Mouse (Mus musculus) gastrocnemius, adult 18-20 months (tissue): ENCODE measurements around the gene Apoc4. TPM values are rescaled to one million over a fixed set of nuclear protein-coding genes. Genes with fewer than 3 reads are reported as not detected.

ENCODE experiments used
- DNase-seq: peaks from one replicate; pipeline ENCODE4 v3.0.0; 2021; ENCODE audit warnings: low spot score
- total RNA-seq, 2 experiments: library from RNA; stranded (reverse); gene quantifications; 2 replicates each; pipeline ENCODE4 v1.2.3; 2021

Gene Apoc4
- total RNA-seq, 2 experiments from 2014 or later, result 0.95 TPM; not detected in 1

DNA sequence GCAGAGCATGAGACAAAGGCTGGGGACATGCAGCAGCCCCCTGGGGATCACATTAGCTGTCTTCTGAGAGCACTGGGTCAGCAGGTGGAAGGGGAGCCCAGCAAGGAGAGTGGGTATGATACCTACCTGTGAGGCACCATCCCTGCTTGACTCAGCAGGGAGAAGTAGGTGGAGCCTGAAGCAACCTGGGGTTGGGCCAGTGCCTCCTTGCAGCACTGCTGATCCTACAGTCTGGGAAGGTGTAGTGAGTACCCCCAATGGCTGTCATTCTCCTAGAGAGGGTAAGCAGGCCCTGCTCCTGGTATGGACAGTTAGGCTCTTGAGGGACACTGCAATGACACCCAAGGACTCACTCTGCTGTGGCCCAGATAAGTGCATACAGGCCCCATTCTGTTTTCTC is 49.0 kb downstream of the Apoc4 start:
- no peak for DNase-seq

DNA sequence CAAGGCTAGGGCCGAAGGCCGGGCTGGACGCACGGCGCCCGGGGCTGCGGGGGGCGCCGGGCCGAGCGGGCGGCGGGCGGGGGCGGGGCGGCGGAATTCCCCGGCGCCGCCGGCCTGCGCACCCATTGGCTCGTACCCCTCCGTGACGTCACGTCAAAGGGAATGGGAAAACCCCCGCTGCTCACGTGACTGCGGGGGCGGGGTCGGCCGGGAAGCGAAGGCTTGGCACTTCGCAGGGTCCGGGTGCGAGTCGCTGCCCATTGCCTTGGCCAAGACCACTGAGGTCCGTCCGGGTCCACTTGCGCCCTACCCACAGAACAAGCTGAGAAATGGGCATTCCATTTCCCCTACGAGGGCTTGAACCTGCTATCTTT is 51.9 kb downstream of the Apoc4 start, which contains the start of gene Relb:
Relb (minus strand) TSS at position 78 of the 374 bp plus-strand sequence.
- peak; percentile 93 for DNase-seq

DNA sequence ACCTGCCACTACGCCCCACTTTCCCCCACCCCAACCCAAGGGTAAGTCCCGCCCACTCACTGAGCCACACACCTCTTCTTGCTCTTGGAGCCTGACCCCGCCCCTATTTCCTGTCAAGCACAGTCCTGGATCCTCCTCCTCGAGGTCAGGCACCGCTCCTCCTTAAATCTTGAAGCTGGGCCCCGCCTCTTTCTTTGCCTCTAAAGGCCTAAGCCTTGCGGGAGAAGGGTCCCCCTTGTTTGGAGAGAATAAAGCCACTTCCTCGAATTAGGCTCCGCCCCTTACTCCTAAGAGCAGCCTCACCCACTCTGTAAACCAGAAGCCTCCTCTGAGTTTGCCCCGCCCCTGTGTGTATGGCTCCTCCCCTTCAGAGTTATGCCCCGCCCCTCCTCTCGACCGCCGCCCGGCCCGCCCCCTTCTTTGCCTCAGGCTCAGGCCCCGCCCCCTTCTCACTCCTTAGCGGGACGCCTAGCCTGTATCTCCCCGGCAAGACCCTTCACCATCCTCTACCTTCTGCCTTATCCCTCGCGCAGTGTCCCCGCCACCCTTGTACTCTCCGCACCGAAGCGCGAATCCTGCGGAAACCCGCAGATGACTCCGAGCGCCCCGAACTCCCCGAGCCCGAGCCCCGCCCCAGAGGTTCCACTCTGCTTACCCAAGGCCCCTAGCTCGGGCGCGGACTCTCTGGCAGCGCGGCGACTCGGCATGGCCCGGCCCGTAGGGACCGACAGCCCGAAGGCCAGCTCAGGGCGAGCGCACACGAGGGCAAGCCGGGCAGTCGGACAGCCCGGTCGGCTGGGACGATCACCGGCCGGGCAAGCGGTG is 52.5 kb downstream of the Apoc4 start:
- DNase-seq, result peak; percentile 96

DNA sequence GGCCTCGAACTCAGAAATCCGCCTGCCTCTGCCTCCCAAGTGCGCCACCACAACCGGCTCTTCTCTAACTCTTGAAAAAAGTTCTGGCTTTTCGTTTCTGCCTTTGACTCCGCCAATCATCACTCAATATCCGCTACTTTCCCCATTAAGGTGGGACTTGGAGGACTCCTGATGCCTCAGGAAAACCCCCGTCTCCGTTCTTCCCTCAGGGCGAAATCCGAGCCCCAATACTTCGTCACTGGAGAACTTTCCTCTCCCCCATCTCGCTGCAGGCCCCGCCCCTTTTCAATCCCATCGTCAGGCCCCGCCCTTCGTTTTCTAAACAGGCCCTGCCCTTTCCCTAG is 53.1 kb downstream of the Apoc4 start:
- DNase-seq, result peak; percentile 97

Other genes starting within 250 kb of the Apoc4 start
- 10 to 100 TPM; 18.5 to 20.8 TPM for gene Mark4, start 222.7 kb downstream of the Apoc4 start, total RNA-seq
- gene Exoc3l2, start 218.1 kb downstream of the Apoc4 start, total RNA-seq, result 1 to 10 TPM in 1 of 2 experiments, under 1 TPM in 1; 0.57 to 1.5 TPM
- gene Bloc1s3, start 173.1 kb downstream of the Apoc4 start, total RNA-seq, result 1 to 10 TPM; 1.9 to 2.2 TPM
- gene Trappc6a, start 173.1 kb downstream of the Apoc4 start, total RNA-seq, result 1 to 10 TPM; 9.0 to 9.4 TPM
- not detected for gene Nkpd1, start 163.6 kb downstream of the Apoc4 start, total RNA-seq
- 10 to 100 TPM; 43.4 to 47.5 TPM for gene Ppp1r37, start 118.4 kb downstream of the Apoc4 start, total RNA-seq
- gene Zfp296, start 104.2 kb downstream of the Apoc4 start, total RNA-seq, result under 1 TPM; 0.43 to 0.71 TPM
- 10 to 100 TPM; 72.9 to 81.2 TPM for gene Gemin7, start 103.9 kb downstream of the Apoc4 start, total RNA-seq
- 10 to 100 TPM in 1 of 2 experiments, 1 to 10 TPM in 1; 8.7 to 10.4 TPM for gene Clasrp, start 77.0 kb downstream of the Apoc4 start, total RNA-seq
- gene Relb, start 52.0 kb downstream of the Apoc4 start, total RNA-seq, result 10 to 100 TPM in 1 of 2 experiments, 1 to 10 TPM in 1; 6.7 to 11.0 TPM
- gene Clptm1, start 16.4 kb downstream of the Apoc4 start, total RNA-seq, result 10 to 100 TPM; 46.8 to 47.3 TPM
- gene Apoc2, start 3.5 kb downstream of the Apoc4 start, total RNA-seq, result under 1 TPM in 1 of 2 experiments, not detected in 1; 0.74 TPM
- gene Gm44805, start 56 bp downstream of the Apoc4 start, total RNA-seq, result not detected
- gene Apoc1, start 11.2 kb upstream of the Apoc4 start, total RNA-seq, result 1 to 10 TPM in 1 of 2 experiments, under 1 TPM in 1; 0.84 to 4.3 TPM
- gene Apoe, start 17.7 kb upstream of the Apoc4 start, total RNA-seq, result 10 to 100 TPM; 59.5 to 87.1 TPM
- 10 to 100 TPM; 40.8 to 44.0 TPM for gene Tomm40, start 34.0 kb upstream of the Apoc4 start, total RNA-seq
- 1 to 10 TPM in 1 of 2 experiments, under 1 TPM in 1; 0.64 to 2.0 TPM for gene Nectin2, start 69.0 kb upstream of the Apoc4 start, total RNA-seq
- 10 to 100 TPM; 17.4 to 28.5 TPM for gene Bcam, start 89.5 kb upstream of the Apoc4 start, total RNA-seq
- not detected for gene Cblc, start 115.3 kb upstream of the Apoc4 start, total RNA-seq
- 1 to 10 TPM; 1.0 to 2.0 TPM for gene Bcl3, start 141.3 kb upstream of the Apoc4 start, total RNA-seq
- not detected for gene Gm19345, start 170.5 kb upstream of the Apoc4 start, total RNA-seq
- gene Ceacam16, start 179.8 kb upstream of the Apoc4 start, total RNA-seq, result not detected
- gene Ceacam19, start 206.5 kb upstream of the Apoc4 start, total RNA-seq, result not detected
- gene Pvr, start 239.7 kb upstream of the Apoc4 start, total RNA-seq, result 1 to 10 TPM; 4.3 to 7.6 TPM